Mouse (Mus musculus): ENCODE results near the gene Rps6ka6. TPM values are rescaled to one million over a fixed set of nuclear protein-coding genes. Genes with fewer than 3 reads are reported as not detected.
A peak's percentile ranks its signal among the peaks of the same experiment; 100 is the strongest.

Gene Rps6ka6
- 1 to 10 TPM; 1.8 to 2.7 (median 2.1) TPM for total RNA-seq (2022)

DNA sequence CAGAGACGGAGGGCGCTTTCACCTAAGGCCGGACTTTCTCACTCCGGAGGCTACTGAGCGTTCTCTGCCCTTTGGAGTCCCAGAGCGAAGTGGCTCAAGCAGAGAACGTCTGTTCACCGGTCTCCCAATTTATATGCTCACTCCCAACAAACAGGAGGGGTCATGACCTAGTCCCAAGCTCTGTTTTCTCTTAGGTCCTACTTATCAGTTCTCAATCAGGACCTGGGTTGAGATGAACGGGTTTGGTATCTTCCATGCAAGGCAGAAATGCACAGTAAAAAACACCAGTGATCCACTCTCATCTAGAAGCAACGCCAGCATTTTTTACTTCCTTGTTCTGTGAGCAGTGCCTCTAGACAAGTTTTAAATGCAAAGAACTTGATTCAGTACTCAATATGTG lies at the start of gene Rps6ka6:
TSS of gene Rps6ka6 (minus strand) at position 101 of the 400 bp plus-strand sequence.
- DNase-seq, result no peak

DNA sequence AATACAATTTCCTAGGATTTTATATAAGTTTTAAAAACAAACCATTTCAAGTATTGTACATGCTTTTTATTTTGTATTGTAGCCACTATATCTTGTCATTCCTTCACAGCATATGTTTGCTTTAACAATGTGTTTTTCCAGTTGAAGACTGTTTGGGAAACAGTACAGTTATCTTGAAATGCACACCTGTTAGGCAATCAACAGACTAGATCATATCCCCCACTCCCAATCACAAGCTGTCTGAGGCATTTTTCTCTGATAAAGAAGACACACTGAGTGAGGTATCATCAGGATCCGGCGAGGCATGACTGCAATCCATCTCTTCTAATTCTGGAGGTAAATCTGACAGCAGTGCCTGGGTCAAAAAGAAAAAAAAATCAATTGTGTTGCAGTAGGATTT lies 39.3 kb upstream of the Rps6ka6 start:
- no peak for DNase-seq

DNA sequence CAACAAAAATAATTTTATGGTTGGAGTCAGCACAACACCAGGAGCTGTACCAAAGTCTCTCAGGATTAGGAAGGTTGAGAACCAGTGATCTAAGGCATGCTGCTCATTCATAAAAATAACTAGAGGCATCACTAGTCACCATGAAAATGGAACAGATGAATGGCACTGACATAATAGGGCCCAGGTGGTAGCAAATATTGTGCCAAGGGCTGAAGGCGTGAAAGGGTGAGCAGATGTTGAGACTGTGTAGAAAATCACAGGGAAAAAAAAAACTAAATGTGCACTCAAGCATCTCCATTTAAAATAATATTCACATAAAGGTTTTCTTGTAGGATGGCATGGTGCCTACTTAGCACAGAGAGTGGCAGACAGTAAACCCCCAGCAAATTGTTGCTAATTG lies 19.6 kb downstream of the Rps6ka6 start:
- no peak for DNase-seq

DNA sequence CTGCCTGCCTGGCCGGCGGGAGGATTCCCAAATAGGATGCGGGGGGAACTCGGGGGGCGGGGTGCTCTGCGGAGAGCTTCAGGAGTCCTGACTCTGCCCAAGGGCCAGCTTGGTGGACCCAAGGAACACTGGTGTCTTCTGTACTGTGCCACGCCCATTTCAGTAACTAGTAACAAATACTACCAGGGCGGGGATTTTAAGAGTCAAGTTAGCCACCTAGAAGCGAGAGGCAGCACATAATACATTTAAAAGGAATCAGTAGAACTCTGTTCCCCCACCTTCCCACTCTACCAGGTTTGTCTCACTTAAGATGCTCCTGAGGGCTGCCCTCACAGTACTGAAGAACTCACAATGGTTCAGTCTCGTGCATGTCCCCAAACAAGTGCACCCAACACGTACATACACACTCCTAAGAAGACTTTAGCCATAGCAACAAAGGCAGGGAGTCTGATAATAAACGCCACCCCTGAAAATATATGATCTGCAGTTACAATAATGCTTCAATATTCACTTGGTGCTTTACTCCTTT lies 74.1 kb downstream of the Rps6ka6 start:
- DNase-seq, result peak; percentile 0

DNA sequence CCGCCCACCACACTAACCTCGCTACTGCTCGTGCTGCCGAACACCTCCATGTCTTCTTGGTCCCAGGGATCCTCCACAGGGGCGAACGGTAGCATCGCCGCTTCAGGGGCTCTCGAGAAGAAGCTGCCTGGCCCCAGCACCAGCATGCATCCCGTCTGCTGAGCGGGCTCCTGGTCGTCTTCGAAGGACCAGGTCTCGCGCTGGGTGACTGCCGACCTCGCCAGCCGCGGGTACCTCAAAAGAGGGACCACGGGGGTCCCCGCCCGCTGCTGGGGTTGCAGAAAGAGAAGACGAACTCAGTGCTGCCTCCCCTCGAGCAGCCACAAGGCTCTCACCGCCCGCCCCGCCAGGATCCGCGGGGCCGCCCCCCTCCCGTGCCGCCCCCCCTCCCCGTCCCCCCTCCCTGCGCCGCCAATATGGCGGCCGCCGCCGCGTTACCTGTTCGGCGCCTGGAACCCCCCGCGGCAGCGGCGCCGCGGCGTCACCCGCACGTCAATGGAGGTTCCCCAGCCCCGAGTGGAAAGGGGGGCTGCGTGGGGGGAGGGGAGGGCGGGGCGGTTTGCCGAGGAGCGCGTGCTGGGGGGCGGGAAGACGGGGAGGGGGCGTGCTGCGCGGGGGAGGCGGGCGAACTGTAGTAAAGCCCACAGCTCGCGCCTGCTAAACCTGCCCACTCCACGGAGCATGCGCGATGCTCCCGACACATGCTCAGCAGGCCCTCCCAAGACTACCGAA lies 74.8 kb downstream of the Rps6ka6 start:
- peak; percentile 15 for DNase-seq

DNA sequence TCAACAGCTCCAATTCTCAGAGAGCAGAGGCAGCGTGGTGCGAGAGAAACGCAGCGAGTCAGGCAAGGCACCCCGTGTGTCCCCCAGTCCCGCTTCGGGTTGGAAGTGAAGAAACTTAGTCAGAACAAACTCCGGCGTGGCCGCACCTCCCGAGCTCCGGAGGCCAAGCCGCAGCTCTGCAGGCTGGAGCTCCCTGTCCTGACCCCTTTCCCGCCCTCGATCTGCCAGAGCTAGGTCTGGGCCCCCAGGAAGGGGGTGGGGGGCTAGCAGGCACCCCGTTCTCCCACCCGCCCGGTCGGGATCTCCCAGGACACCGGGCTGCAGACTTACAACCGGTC lies 75.3 kb downstream of the Rps6ka6 start:
- DNase-seq, result no peak

DNA sequence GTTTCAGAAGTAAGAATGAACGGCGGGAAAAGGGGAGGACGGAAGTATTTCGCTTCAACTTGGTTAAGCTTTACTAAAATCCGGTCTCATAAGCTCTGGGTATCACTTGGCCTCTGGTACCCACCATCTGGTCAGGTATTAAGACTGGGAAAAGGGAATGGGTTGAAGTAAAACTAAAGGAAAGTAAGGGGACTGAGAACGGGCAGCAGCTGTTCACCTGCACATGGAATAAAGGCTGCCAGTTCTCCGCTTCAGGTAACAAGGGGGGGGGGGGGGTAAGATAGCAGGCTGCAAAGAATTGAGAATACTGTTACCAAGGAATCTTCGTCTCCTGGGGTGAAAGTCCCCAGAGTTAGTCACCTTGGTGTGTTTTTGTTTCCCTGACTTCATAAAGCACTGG lies 75.7 kb downstream of the Rps6ka6 start:
- DNase-seq, result no peak

DNA sequence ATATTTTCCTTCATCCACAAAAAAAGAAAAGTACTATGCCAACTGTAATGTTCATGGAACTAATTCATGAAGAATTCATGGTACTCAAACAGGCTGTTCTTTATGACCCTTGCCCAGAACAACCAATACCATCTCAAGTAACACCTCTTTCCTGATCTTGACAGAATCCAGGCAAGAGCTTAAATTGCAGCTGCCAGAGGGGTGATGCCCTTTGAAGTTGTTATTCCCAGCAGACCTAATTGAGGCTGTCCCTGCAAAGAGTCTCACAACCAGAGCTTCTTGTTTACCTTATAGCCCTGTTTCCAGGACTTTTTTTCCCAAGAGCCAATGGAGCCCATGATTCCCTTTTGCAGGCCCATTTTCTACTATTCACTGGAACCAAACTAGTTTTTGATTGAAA lies 77.6 kb downstream of the Rps6ka6 start:
- no peak for DNase-seq

DNA sequence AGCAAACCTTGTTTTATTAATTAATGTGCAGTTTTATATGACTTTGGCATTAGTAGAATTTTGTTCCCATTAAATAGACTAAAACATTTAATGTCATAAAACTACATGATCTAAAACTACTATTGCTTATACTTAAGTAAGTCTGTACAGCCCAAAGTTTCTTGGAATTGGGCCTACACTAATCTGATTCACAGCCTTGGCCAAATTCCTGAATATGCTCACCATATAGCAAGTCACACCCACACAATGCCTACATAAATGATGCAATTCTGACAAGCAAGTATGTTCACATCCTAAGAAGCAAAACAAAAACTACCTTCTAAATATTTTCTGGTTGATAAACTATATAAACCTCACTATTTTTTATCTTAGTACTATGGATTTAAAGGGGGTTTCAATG lies 101.2 kb downstream of the Rps6ka6 start:
- DNase-seq, result no peak

DNA sequence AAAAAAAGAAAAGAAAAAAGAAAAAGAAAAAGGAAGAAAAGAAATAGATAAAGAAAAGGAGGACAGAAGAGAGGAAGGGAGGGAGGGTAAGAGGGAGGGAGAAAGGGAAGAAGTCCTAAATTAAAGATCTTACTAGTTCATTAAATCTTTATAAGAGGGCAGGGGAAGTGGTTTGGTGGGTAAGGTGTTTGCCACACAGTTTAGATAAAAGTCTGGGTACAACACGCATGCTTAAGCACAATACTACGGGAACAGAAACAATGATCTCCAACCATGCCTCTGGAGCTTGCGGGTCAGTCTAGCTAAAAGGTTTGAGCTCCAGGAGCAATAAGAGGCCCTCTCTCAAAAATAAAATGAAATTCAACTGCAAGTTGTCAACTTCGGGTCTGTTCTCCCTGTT lies 123.0 kb downstream of the Rps6ka6 start:
- DNase-seq, result no peak

DNA sequence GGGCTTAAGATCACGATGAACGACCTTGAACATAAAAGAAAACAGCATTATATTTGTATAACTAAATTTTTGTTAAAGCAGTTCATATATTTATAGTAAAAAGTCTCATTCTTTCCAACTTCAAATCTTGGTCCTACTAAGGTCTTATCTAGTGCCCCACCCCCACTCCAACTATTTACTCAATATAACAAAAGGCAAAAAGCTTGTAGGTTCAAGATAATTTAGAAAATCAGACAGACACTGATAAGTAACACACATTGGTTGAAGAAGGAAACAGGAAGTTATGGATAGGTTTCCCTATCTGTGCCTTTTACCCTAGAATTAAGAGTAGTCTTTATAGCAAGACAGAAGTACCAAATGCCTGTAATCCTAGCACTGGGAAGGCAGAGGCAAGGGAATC lies 132.9 kb downstream of the Rps6ka6 start:
- DNase-seq, result no peak

DNA sequence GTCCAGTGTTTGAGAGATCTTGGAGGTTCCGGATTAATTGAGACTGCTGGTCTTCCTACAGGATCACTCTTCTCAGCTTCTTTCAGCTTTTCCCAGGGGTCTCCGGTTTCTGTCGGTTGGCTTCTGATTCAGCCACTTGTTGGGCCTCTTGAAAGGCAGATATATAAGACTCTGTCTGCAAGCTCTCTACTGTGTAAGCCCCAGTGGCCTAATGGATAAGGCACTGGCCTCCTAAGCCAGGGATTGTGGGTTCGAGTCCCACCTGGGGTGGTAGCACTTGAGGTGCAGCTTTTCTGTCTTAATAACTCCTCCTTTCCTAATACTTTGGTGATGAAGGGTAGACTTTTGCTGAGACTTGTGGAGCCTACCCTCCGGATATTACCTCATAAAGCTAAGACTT lies 160.7 kb downstream of the Rps6ka6 start:
- no peak for DNase-seq

DNA sequence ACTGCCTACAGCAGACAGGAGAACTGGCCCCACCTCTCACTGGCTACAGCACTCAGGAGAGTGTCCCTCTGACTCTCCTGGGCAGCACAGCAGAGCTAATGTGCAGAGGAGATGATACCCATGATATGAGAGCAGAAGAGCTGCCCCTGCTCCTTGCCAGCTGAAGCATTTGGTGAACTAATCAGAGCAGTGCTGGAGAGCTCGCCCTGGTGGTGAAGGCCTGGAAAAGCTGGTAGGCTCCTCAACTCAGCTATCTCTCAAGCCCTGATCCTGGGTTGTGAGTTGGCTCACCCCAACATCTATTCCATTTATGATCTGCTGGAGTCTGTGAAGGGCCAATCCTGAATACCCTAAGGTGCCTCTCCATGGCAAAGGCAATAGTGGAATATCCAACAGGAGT lies 163.6 kb downstream of the Rps6ka6 start:
- DNase-seq, result no peak

Other genes with a start within 250 kb of the Rps6ka6 start
- 1 to 10 TPM in 3 of 4 experiments, under 1 TPM in 1; 0.93 to 1.9 (median 1.3) TPM for gene Hdx, start 159.1 kb upstream of the Rps6ka6 start, total RNA-seq (2022)

Measured in adrenal gland, adult 8-10 months (tissue).